Mouse (Mus musculus) yolk sac, embryonic 10.5 days (tissue): ENCODE measurements at regions not wholly inside any gene's neighbourhood (a gene's known extent, or its start where the extent isn't known, plus 50 kb on each side); places are given as distances from the start of the nearest gene placed in this dataset.

Experiments
- DNase-seq: peaks from one replicate; pipeline ENCODE4 v3.0.0-alpha.2; 2017; ENCODE audit warnings: low spot score

DNA sequence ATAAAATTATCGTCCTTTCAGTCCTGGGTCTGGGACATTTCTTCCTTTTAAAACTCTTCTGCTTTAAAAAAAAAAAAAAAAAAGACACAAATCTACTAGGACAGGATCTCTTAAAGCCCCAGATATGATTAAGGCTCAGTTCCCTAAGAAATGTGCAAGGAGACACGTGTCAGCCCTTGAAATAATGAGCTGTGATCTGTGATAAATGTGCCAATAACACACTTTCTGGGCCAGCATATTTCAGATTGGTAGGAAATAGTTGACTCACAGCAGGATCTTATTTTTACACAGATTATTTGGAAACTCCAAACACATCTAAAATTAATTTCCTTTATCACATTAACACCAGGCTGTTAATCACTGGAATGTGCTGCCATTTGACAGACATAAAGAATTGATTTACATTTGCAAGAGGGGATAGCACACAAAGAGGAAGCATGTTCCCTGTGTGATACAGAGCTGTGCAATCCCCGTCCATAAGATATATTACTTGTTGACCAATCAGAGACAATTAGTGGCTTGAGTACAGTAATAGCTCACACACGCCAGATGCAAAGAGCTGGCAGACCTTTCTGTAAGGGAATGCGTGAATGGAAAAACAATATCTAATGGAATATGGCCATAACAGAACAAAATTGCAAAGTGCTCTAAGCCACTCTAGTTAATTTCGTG is 263.7 kb downstream of the Pax3 start:
- DNase-seq, result no peak

DNA sequence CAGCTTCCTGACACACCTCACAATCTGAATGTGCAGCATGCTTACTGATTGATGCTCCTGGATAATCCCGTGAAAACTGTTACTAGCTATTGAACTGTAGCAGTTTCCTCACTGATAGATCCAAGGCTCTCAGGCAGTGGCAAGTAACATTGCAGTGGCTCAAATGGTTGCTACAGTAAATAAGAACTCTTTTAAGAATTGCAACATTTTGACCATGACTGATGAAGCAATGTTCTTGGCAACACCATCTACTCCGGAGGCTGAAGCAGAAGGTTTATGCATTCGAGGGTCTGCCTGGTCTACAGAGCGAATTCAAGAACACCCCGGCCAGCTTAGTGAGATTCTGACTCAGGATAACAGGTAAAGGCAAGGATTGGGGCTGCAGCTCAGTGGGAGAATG is 264.7 kb downstream of the Pax3 start:
- no peak for DNase-seq

DNA sequence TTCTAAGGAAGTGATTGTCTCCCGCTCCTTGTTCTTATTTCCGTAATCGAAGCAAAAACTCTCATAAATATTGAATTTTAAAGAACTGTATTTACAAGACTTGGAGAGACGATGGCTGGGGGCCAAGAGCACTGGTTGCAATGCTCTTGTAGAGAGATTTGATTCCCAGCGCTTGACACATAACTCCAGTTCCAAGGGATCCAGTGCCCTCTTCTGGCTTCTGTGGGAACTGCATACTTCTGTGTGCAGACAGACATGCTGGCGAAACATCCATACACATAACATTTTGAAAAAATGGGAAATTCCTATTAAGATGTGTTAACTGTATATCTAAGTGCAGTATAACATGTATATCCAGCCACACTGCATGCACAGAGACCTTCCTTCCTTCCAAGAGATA is 266.3 kb downstream of the Pax3 start:
- no peak for DNase-seq

DNA sequence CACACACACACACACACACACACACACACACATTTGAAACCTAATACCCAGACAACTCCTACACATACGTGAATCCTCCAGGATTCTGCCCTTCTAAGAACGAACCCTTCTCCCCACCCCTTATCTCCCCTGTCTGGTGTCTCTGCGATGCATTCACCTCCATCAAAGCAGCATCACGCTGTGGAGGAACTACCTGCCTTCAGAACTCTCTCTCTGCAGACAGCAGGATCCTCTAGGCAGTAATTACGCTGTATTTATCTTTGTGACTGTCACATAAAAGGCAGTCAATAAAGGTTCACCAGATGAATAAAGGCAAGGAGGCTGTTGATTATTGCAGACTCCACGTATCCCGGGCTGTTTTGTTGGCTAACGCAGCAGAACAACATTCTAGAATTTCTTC is 267.4 kb downstream of the Pax3 start:
- DNase-seq, result no peak

DNA sequence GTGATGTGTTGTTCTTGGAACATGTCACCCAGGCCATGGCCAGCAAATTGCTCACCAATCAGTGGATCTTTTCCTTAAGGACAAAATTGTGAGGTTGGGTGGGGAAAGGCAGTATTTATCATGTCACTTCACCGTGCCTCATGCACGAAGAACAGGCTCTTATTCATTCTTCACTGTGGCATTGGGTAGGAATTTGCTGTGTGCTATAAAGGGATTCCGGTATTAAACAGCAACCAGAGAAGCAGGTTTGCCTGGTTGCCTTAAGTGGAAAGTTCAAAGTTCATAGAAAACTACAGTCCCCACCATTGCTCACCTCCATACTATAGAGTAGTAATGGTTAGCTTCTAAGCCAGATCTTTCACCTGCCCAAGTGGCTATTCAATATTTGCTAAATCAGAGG is 270.8 kb downstream of the Pax3 start:
- no peak for DNase-seq

DNA sequence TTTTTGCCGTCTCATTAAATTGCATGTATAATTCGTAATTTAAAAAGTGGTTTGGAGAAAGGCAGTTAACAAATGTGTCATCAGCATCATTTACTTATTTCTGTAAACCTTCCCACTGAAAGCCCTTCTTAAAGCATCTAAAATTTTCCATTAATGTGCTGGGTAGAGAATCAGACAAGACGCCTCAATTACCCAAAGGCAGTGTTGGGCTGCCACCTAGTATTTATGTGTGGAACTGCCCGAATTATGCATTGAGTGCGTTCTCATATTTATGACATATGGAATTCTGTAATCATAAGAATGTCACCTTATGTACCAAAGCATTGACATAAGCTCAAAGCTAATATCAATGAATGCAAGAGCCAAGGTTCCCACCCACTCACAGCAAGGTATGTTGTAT is 300.7 kb downstream of the Pax3 start:
- DNase-seq, result no peak

DNA sequence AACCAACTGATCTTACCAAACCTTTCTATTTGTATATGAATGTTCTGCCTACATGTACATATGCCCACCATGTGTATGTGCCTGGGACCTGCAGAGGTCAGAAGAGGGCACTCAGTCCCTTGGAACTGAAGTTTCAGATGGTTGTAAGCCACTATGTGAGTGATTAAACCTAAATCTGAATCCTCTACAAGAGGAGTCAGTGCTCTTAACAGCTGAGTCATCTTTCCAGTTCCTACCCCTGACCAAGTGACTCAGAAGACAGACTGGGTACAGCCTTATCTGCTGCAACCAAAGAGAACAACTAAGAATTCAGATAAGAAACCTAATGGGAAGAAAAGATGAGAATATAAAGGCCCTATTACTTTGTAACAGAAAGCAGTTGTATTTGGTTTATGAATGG is 317.9 kb downstream of the Pax3 start:
- DNase-seq, result no peak

DNA sequence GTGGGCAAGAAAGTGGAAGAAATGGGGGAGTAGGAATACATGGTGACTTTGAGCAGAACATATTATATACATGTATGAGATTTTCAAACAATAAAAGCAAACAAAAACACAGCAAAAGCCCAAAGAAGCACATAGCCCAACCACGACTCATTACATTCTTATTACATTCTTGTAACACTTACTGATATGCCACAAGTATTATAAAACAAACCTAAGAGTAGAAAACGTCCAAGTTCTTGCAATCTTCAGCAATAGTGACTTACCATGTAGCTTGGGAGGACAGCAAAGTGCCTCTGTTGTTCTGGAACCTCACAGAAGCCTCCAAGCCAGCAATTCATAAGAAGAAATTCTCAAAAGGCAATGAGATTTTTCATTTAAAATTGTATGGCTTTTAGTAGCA is 326.8 kb downstream of the Pax3 start:
- no peak for DNase-seq

DNA sequence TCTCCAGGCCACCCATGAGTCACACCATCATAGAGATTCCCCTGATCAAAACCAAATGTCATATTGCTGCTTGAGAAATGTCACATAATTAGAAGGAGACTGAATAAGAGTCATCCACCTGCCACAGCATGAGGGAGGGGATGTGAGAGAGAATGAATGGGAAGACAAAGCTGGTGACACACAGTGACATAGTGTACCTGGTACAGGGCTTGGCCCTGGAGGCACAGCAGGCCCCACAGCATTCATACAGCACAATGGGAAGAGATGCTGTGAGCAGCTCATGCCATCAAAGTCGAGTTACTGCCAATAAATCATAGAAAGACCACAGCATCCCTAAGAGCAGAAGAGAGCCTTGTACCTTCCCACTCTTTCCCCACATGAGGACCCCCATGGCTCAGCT is 327.8 kb downstream of the Pax3 start:
- DNase-seq, result no peak

DNA sequence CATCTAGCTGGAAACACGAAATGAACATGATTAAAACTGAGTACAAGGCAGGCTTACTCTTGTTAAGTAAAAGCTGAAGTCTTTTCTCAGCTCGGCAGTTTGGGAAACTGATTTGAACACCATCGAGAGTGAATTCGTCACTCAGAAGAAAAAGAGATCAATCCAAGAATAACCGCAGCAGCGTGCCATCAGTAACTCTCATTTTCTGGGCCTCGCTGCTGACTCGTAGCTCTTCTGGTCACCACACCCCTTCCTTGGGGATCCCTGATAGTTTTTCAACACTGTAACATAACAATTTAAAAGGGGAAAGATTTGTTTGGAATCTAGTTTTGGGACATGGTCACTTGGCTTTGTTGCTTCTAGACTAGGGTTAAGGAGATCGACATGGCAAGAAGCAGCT is 337.0 kb downstream of the Pax3 start:
- DNase-seq, result no peak

DNA sequence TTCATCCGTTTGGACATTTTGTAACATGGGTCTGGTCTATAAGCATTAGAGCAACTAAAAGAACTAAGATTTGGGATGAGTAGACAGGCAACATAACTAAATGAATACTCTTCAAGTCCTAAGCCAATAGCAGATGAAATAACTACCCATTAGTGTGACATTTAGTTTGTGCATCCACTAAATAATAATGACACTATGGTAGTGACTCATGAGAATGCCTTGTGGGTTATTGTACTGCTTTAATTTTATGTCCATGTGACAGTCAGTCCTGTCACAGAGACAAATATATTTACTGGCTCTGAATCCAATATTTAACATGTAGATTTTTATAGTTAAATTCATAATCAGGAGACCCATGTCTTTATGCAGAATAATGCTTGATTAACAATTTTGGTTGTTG is 339.5 kb upstream of the Epha4 start:
- DNase-seq, result no peak

DNA sequence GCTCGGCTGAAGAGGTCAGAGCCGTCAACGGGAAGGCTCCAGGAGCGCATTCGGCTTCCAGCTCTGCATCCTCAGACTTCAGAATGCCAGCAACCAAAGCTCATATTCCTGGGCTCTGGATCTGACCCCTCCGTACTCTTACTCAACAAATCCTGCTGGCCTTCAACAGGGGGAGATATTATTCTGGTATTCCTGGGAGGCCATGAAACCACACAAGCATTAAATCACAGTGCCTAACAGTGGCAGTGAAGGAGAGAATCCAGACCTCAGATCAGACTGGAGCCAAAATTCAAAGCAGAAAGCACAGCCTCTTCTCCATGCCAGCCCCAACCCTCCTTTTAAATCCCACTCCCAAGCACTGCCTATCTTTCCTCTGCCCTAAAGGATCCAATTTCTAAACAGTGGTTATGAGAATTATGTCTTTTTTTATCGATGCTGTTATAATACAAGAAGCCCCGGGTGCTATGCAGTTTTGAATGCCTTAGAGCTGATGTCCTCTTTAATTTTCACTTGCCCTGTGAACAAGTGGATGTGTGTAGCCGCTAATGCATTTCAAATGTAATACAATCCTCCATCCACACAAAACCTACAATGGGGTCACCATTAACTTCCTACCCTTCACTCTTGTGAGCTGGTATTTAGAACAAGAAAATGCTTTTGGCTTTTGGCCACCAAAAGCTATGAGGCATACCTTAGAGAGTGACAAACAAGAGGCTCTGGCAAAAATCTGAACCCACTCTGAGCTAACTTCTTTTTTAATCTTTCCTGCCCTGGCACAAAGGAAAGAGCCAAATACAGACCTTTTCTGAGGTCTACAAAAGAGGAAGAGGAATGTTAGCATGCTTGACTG is 333.1 kb upstream of the Epha4 start:
- peak; percentile 3 for DNase-seq

DNA sequence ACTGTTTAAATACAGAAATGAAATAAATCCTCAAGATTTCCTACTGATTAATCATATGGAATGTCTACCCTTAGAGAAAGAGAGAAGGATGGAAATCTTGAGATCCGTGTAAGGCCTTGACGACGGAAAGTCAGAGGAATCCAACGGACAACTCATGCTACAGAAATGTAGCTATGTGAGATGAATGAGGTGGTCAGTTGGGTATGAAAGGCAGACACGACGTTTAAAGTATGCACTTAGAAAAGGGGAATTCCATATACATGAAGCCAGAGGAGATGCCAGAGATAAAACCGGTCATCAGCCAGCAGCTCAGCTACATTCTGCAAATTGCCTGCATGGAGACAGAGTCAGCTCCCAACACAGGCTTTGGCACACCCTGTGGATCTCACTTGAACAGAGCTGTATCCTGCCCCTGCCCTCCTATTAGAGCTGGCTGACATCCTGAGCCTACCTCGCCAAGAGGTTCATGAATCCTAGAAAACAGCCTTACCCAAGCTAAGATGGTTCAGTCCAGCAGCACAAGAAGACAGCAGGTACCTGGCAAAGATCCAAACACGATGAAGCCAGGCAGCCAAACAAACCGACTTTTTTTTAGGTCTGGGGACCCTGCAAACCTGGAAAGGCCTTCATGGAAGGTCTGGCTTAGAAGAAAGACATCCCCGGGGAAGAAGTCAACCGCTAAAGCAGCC is 331.3 kb upstream of the Epha4 start:
- DNase-seq, result peak; percentile 4

DNA sequence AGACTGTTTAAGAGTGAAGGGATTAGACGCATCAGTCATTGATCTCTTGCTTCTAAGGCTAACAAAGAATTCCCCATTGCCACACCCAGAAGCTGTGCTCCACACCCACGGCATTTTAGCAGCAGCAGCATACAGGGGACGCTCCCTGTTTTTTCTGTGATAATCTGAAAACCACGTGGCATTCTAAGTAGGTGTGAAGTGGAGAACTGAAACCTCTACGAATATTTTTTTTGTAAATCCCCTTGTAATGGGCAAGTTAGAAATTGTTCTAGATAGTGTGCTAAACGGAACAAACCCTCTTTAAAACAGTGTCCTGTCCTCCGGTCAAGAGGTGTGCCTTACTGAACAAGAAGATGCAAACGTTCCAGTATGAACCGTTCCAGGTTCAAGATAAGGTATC is 325.8 kb upstream of the Epha4 start:
- no peak for DNase-seq

DNA sequence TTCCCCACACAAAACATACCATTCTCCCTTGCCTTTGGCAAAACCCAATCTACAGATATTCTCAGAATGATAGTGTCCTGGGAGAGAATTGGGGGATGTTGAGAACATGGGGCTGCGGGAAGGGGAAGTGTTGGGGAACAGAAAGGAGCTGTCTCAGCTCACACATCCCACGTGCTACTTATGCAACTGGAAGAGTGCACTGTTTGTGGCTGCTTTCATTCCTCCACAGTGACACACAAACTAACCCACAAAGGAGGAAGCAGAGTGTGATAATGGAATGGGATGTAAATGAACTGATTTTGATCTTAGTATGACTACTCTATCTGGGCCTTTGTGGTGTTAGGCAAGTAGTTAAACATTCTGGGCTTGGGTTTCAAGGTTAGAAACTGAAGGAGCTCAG is 317.3 kb upstream of the Epha4 start:
- DNase-seq, result no peak

DNA sequence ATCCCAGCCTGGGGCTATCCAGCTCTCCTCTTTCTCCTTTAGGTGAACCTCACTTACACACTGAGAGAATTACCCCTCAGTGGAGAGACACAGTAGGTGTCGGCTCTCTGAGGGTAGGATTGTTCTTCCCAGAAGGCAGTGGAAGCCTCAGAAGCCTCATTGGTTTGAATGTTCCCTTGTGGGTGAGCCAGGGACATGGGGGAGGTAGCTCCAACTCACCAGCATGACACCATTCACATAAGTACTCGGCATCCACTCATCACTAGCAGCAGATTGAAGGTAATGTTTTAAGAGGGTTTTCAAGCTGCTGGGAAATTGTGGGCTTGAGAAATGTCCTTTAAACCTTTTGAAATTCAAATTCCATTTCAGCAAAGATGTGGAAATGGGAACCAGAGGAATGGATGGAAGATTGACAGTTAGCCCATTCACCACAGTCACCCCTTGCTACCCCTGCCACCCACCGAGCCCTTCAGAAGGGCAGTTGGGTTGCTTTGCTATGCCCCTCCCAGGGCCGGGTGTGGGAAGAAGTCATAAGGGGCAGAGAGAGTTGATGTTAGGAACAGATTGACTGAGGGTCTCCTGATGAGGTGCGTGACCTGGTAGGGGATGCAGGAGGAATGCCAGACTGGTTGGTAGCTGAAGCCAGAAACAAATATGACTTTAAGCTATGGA is 310.0 kb upstream of the Epha4 start:
- no peak for DNase-seq

DNA sequence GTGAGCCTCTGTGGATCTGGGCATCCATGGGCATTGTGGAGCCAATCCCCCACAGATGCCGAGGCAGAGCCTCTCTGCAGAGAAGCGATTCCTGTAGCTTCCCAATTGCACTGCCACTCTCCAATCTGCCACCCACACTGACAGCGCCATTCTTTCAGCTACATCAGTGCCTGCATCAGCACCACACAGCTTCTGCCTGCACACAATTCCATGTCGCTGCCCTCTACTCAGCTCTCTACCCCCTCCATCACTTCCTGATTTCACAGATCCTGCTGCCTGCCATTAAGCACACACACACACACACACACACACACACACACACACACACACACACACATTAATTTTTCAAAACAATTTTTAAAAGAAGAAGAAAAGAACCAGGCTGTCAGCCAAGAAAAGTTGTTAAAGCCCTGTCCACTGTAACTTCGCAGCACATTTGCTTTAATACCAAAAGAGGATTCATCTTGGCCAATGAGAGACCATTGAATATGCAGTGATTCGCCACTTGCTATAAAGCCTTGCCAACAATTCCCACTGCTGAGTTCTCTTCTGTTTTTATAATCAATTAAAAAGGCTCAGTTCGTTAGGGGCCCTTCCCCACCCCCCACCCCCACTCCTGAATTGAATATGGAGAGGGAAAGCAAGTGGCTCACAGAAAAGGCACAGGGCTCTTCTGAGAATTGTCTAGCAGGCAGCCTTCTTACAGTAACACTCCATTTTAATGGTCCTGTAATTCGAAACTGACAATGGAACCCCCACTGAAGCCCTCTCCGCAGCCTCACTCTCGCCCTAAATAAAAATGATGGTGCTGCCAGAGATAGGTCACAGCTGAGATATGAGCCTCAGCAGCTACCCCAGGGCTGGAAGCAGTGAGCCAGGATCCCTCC is 309.2 kb upstream of the Epha4 start:
- DNase-seq, result no peak

DNA sequence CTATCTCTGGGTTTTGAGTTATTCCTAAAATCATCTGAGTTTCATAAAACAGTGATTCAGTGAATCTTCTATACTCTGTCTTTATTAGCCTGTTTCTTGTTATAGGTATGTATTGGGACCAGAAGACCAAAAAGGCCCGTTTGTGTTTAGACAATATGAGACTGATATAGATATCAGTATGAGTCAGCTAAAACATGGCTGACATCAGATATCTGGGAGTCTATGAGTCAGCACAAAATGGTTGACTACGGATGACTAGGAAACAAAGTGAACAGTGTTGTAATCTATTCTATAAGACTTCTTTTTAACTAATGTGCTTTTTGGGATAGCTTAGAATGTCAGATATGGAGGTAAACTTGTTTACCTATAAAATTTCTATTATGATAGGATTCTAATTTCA is 305.2 kb upstream of the Epha4 start:
- DNase-seq, result no peak

DNA sequence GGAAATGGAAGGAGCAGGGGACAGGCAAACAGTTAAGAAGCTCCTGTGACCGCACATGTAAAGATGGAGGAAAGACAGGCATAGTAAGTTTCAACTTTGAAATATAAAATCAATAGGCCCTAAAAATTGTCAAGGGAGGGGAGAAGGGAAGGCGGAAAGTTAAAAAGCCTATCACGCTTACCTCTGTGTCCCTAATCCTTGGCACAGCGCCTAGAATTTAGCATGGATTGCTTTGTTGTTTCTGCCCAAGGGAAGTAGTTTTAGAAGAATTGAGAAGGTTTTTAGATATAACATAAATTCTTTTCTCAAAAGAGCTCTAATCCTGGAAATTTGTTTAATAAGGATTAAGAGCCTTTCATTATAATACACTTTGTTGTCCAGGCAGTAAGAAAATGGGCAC is 300.6 kb upstream of the Epha4 start:
- DNase-seq, result no peak

DNA sequence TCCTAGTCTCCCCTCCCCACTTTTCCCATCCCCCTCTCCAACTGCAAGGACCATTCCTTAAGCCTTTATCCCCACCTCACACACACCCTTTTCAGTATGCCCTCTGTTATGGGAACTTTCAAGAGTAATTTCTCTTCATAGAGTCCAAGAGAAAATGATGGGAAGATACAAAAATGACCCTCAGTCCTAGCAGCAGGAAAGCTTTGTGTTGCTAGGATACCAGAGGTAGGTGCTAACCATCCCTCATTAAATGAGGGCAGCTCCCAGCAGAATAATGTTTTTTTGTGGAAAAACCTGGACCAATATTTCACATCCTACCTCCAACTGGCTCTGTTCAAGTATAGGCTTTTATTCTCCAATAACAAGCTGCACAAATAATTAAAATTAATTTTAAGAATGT is 296.7 kb upstream of the Epha4 start:
- no peak for DNase-seq

DNA sequence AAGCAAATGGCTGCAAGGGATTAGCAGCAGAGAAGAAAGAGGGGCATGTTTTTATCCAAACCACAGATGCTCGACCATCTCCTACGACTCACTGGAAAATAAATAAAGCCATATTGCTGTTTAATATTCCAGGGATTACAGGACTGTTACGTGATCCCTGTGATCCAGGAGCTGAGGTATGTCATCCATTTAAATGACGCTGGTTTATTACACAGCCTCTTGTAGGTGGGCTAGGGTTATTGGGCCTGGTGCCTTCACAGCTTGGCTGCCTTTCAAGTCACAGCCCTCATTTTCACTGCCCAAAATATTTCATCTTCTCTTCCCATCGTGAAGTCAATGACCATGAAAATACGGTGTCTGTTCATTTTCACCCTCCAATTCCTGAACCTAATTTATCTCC is 276.1 kb upstream of the Epha4 start:
- no peak for DNase-seq

DNA sequence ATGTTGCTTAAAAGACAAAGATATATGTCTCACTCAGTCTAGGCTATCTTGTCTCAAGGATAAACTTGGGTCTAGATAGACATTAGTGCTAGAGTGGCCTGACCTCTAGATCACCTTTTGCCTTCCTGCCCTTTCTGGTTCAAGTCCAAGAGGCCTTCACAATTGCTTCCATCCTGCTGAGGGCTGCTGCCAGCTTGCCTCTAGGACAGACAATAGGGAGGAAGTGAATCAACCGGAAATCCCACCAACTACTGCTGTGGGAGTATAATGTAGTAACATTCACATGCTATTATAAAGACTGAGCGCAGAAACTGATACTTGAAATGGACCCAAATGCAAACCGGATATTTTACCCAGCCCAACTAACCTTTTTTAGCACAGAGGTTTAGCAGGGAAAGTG is 239.4 kb upstream of the Epha4 start:
- DNase-seq, result no peak
